9 mouse cellular contexts compared by ENCODE assay signal in genomic region chr10:4338863-4339461, GRCm38 (mm10). TPM values are rescaled to one million over a fixed set of nuclear protein-coding genes. Genes with fewer than 3 reads are reported as not detected.
A peak's percentile ranks its signal among the peaks of the same experiment; 100 is the strongest.
DNase-seq lines count a peak whose midpoint lies in the region; ATAC-seq lines count a peak whose summit lies in the region.
"Had no signal": no experiment of that assay in that cellular context is flagged by ENCODE, and none has a peak within 500 bp of the region (broad histone marks: within the 10 kb centered on the region; RNA-seq: fewer than 3 reads in every experiment).

No protein-coding gene starts in this region.

- no peaks in the 10 kb centered on the region for H3K9me3 ChIP-seq in heart, embryonic 12.5 days (replicated peaks)
- H3K9me3 ChIP-seq in kidney, embryonic 15.5 days (replicated peaks): no peaks in the 10 kb centered on the region
- H3K9me3 ChIP-seq in neural tube, embryonic 15.5 days (replicated peaks): no peaks in the 10 kb centered on the region
- H3K9me3 ChIP-seq: liver, embryonic 13.5 days had no signal

- H3K9ac ChIP-seq in heart, embryonic 12.5 days: no peak overlapping the region
- H3K9ac ChIP-seq in kidney, embryonic 15.5 days: no peak overlapping the region
- H3K9ac ChIP-seq in neural tube, embryonic 15.5 days (replicated peaks): no peak overlapping the region
- H3K9ac ChIP-seq: liver, embryonic 13.5 days had no signal

- peak overlapping the region; percentile 50 for H3K4me2 ChIP-seq in heart, embryonic 12.5 days
- H3K4me2 ChIP-seq in kidney, embryonic 15.5 days: peak overlapping the region; percentile 45
- H3K4me2 ChIP-seq in neural tube, embryonic 15.5 days: peak overlapping the region; percentile 26; the same call in 1 of the 2 replicates
- H3K4me2 ChIP-seq: liver, embryonic 13.5 days had no signal

- peaks cover 42% of the 10 kb centered on the region for H3K4me1 ChIP-seq in heart, embryonic 12.5 days (replicated peaks)
- H3K4me1 ChIP-seq in kidney, embryonic 15.5 days: peaks cover 29% of the 10 kb centered on the region
- peaks cover 15% of the 10 kb centered on the region for H3K4me1 ChIP-seq in neural tube, embryonic 15.5 days

- H3K4me3 ChIP-seq in heart, embryonic 12.5 days: no peak overlapping the region
- H3K4me3 ChIP-seq in kidney, embryonic 15.5 days (replicated peaks): peak overlapping the region; percentile 14; the same call in 1 of the 2 replicates
- no peak overlapping the region for H3K4me3 ChIP-seq in neural tube, embryonic 15.5 days (replicated peaks)
- H3K4me3 ChIP-seq: liver, embryonic 13.5 days had no signal

- no peak overlapping the region for H3K27ac ChIP-seq in heart, embryonic 12.5 days (ENCODE audit: poor library complexity, severe bottlenecking)
- H3K27ac ChIP-seq in kidney, embryonic 15.5 days: peak overlapping the region; percentile 71
- H3K27ac ChIP-seq in neural tube, embryonic 15.5 days (replicated peaks): no peak overlapping the region
- H3K27ac ChIP-seq: liver, embryonic 13.5 days had no signal

- peak; percentile 56 for DNase-seq in retina, adult 2 months (ENCODE audit: low read depth, low spot score)
- no peak for DNase-seq in retina, embryonic 14.5 days (ENCODE audit: low spot score)
- DNase-seq in adrenal gland, adult 18-20 months (ENCODE audit: low spot score in 2 of 2): no peak
- no peak for DNase-seq in T-cell, adult 2 months (ENCODE audit: low spot score)
- no peak for DNase-seq in right cerebral cortex, postnatal 4 days
- DNase-seq: liver, embryonic 13.5 days had no signal

- no peak for ATAC-seq in heart, embryonic 12.5 days (ENCODE audit: insufficient number of reproducible peaks, low FRiP score)
- ATAC-seq in kidney, embryonic 15.5 days (replicated peaks; ENCODE audit: low FRiP score): no peak
- no peak for ATAC-seq in neural tube, embryonic 15.5 days (ENCODE audit: low FRiP score)

- 43% methylated on average over 15 of the region's 15 CpGs for WGBS in heart, embryonic 12.5 days
- WGBS in kidney, embryonic 15.5 days: 54% methylated on average over 15 of the region's 15 CpGs
- WGBS in neural tube, embryonic 15.5 days: 67% methylated on average over 15 of the region's 15 CpGs

- H3K36me3 ChIP-seq in heart, embryonic 12.5 days: no peaks in the 10 kb centered on the region
- no peaks in the 10 kb centered on the region for H3K36me3 ChIP-seq in kidney, embryonic 15.5 days
- H3K36me3 ChIP-seq in neural tube, embryonic 15.5 days: no peaks in the 10 kb centered on the region
- H3K36me3 ChIP-seq: liver, embryonic 13.5 days had no signal

- H3K27me3 ChIP-seq in heart, embryonic 12.5 days (replicated peaks): no peaks in the 10 kb centered on the region
- no peaks in the 10 kb centered on the region for H3K27me3 ChIP-seq in kidney, embryonic 15.5 days
- H3K27me3 ChIP-seq in neural tube, embryonic 15.5 days (replicated peaks): no peaks in the 10 kb centered on the region
- H3K27me3 ChIP-seq: liver, embryonic 13.5 days had no signal

RNA-seq across cellular contexts. Expression of gene Zbtb2, which starts 48.9 kb away (rescaled TPM):
- polyA plus RNA-seq in heart, embryonic 12.5 days (2016; fragmentation: Nextera tagmentation; extraction: Ambion mirVana): 13.4 and 14.2 TPM in 2 replicates
- 17.8 and 17.9 TPM in 2 replicates for polyA plus RNA-seq in kidney, embryonic 15.5 days (2015; fragmentation: Nextera tagmentation; extraction: Ambion mirVana)
- 13.1 and 13.4 TPM in 2 replicates for polyA plus RNA-seq in neural tube, embryonic 15.5 days (2015; fragmentation: Nextera tagmentation; extraction: Ambion mirVana)
- 10 to 100 TPM; 12.1 to 13.5 TPM for total RNA-seq in adrenal gland, adult 18-20 months (2021)
